Mouse (Mus musculus): ENCODE results near the gene Prss30.
A peak's percentile ranks its signal among the peaks of the same experiment; 100 is the strongest.
"Not testable (repeated sequence)": the region's sequence is repeated elsewhere in the genome, so short reads cannot be mapped to it uniquely, and the experiment has no call there.

Gene Prss30

DNA sequence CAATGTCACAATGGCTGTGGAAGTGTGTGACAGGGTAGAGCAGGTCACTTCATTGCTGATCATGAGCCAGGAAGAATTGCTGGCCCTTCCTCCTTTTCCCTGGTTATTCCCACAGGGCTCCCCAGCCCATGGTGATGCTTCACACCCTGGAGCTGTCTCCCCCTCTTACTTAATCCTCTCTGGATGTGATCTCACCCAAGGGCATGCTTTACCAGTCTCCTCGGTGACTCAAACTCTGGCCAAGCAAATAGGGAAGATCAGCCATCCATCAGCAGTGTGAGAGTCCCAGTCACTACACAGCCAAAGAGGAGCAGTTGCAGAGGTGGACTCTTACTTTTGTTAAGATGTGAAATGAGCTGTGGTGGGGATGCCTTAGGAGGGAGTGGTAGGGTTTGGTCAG is 4.6 kb upstream of the Prss30 start:
- no peak for DNase-seq (ENCODE audit: low read depth, low spot score)

DNA sequence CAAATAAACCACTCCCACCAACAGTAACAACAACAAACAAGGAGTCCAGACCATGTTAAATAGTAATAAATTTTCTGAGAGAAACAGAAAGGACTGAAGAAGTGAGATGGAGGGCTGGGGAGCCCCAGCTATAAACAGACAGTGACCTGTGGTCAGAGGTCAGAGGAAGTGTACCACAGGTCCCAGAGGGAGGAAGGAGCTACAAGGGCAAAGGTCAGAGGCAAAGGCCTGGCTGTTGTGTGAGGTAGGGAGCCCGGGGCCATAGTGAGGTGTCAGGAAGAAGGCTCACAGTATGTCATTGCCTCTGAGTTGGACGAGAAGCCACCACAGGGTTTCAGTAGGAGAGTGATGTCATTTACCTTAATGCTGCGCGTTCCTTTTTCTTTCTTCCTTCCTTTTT is 2.5 kb upstream of the Prss30 start:
- DNase-seq (ENCODE audit: low read depth, low spot score): no peak

DNA sequence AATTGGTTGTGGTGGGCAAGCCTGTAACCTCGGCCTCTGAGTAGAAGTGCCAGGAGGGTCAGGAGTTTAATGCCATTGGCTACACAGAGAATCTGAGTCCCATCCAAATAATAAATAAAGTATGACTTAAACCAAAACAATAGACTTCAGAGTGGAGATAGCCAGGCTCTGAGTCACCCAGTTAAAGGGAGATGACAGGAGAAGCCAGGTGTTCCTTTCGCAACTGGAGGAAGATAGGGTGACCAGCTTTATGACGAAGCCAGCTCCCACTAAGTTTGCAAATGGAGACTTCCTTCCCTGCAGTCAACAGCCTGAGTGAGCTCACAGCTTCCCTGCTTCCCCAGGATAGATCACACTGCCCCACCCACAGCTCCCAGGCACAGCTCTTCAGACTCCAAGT is 895 bp downstream of the Prss30 start:
- no peak for DNase-seq (ENCODE audit: low read depth, low spot score)

DNA sequence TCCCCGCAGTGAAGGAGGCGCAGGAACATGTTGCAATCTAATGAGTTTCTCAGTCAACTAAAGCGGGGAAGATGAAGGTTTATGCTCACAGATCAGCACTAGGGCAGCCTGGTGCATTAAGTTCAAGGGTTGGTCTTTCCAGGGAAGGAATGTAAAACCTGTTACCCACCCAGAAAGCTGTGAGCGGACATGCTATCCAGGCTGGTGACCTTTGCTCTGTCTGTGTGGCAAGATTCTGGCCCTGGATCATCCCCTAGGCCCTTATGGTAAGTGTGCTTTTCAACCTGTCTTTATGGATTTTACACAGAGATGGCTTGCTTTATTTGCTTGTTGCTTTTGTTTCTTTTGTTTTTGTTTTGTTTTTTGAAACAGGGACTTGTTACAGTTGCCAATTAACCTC is 3.7 kb downstream of the Prss30 start:
- no peak for DNase-seq (ENCODE audit: low read depth, low spot score)

DNA sequence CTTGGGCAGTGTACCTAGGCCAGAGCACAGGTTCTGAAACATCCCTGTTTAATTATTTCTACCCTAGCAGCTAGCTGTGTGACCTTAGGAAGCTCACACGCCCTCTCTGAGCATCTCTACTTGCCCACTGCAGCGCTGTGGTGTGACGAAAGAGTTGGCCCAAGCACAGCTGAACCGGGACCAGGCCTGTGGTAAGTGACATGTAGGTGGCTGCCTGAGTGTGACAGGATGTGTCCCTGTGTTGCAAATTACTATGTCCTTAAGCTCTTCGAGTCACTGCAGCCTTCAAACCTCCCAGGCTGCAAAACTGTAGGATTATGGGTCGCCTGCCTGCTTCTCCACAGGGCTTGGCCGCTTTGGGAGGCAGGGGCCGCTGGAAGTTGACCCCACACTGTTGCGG is 9.1 kb downstream of the Prss30 start:
- DNase-seq (ENCODE audit: low read depth, low spot score): no peak

DNA sequence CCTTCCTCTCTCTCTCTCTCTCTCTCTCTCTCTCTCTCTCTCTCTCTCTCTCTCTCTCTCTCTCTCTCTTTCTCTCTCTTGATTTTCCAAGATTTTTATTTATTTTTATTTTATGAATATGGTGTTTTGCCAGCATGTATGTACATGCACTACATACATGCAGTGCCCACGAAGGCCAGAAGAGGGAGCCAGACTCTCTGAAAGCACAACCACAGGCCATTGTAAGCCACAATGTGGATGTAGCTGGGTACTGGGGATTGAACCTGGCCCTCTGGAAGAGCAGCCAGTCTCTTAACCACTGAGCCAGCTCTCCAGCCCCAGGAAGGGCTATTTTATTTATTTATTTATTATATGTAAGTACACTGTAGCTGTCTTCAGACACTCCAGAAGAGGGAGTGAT is 11.1 kb downstream of the Prss30 start:
- DNase-seq (ENCODE audit: low read depth, low spot score): peak; percentile 82

DNA sequence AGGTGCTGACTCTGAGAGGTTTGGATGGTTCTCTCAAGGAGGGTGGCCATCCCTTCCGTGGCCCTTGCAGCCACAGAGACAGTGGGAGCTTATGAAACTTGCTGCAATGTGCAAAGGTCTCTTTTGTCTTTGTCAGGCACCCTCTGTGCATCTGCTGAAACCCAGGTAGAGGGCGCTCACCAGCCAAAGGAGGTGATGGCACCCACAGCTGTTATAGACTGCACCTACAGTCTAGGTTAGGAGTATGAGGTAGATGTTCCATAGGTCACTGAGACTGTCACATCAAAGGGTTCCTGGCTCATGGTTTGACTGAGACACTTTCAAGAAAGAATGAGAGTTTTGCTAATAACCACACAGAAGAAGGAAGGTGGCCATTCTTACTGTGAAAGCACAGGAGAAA is 11.6 kb downstream of the Prss30 start:
- peak; percentile 29 for DNase-seq (ENCODE audit: low read depth, low spot score)

DNA sequence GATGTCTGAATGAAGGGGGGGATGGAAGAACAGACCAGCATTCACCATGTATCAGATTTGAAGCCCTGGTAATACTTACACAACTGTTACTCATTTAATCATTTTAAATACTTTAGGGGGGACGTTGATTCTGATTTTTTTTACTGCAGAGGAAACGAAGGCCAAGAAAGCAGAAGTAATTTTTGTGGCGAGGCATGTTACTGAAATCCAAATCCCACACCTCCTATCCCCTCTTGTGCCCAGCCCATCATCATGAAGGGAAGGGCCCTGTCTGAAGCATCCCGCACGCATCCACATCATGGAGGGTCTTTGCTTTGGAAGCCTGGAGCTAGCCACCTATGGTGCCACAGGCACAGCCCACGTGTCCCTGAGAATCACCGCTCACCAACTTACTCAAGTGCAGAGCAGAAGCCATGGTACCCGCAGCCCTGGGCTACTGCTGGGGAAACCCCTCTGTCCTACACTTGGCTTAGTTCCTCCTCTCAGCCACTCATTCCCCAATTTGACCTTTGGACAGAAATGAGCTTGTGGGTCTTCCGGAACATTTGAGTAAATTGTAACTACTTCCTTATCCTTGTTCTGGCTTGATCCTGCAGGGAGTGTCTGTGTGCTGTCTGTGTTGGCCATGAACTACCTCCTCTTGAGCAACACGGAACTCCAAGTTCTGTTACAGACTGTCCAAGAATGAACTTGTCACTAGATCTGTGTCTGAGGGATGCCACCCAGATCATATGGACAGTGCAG is 13.5 kb downstream of the Prss30 start:
- DNase-seq (ENCODE audit: low read depth, low spot score): no peak

DNA sequence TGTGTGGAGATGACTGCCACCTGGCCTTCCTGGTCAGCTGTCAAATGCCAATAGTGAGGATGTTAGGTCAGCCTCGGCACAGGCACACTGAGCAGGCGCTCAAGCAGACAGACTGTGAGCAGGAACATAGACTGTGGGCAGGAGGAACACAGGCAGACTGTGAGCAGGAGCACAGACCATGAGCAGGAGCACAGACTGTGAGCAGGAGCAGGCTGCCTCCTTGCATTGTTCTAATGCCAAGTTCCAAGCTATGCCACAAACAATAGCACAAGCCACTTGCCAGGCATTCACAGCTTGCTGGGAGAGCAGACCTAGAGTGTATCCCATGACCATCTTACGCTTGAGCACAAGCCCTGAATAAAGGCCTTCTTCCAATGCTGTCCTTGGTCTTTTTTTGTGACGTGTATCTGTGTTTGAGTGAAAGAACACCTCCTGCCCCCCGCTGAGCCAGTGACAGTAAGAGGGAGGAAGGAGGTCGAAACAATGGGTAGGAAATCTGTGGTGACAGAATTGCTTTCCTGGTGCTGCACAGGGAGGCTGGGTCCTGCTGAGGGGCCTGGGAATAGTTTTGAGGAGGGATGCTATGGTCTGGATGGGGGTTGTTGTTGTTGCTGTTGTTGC is 14.5 kb downstream of the Prss30 start:
- DNase-seq (ENCODE audit: low read depth, low spot score): no peak

DNA sequence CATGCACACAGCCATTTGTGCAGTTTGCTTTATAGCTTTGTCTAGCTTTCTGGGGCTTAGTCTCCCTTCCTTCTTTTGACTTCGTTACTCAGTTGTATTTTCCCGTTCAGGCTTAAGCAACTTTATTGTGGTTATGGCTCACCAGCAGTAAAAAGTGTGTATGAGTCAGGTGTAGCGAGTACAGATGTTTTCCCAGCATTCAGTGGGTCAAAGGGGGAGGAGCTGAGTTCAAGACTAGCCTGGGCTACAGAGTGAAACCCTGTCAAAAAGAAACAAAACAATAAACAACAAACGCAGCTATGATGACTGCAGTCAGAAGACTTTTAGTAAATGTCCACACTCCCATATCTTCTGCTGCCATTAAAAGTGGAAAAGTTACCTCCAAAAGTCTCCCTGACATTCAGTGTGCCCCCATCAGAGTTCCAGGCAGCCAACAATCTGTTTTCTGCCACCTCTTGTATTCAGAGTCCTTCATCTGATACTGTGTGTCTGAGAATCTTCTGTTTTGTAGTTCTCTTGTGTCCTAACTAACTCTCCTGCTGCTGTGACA is 18.7 kb downstream of the Prss30 start:
- no peak for DNase-seq (ENCODE audit: low read depth, low spot score)

DNA sequence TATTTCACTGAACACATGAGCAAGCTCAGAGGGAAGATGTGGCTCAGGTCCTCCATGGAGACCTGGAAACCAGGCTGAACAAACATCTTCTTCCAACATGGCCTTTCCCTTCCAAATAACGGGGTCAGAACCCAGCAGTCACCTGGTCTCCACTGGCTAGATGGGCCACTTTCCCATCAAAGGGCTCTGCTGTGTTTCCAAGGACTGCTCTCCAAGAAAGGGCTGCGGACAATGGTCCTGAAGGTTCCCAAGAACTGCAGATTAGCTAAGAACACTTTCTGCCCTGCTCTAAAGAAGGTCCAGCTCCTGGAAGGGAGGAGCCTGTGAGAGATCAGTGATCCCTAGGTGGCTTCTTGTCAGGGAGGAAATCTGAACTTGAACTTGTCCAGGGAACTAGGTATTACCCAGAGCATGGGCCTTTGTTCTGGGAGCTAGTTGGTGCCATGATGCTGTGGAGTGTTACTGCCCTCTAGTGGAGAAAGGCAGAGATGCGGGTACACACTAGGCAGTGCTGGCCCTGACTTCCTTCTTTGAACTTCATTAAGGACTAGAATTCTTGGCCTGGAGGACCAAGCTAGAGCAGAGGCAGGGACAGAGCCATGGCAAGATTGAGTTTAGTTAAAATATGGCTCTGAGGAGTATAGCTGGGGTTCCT is 20.2 kb downstream of the Prss30 start:
- peak; percentile 87 for DNase-seq (ENCODE audit: low read depth, low spot score)

DNA sequence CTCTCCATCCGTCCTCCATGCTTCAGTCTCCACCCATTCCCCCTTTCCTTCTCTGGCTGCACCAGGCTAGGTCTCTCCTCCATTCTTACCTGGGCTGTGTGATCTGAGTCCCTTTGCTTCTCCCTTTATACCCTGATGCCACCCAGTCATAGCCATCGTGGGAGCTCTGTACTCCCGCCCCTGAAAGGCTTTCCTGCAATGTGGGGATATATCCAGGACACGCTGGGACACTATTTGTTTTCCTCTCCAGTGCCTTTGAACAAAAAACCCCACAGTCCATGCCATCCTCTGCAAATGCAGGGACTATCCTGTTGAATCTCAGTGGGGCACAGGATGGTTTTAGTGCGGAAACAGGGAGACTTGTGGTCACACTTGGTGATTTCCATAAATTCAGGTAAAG is 25.2 kb downstream of the Prss30 start, which contains the start of gene Sbpl:
TSS of gene Sbpl (minus strand) at position 101 of the 400 bp plus-strand sequence.
- DNase-seq (ENCODE audit: low read depth, low spot score): no peak

DNA sequence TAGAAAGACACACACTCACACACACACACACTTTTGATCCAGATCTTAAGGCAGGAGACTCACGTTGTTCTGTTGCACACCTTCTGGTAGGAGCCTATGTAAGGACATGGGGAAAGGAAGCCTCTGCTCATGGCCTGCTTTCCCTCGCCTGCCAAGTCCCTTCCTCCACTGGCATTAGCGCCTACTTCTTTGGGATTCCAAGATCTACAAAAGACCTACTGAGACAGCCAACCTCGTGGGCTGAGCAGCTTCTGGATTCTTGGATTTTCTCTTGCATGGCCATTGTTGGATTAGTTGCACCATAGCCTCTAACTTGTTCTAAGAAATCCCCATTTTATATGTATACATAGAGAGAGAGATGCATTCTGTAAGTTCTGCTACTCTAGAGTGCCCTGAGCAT is 29.5 kb downstream of the Prss30 start:
- not testable (repeated sequence) for DNase-seq (ENCODE audit: low read depth, low spot score)

DNA sequence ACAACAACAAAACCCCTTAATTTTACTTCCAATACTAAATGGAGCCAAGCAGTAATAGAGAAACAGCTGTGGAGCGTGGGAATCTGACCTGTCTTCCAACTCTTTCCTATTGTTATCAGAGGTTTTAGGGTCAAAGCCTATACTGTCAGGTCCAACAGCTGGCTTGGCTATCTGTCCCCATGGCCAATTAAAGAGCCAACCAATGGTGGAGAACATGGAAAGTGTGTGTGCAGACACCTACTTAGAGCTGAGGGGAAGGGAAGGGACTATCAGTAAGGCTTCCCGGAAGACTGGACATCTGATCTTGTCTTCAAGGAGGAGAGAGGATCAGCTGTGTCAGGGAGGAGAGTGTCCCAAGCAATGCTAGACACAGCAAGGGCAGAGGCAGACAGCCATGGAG is 31.3 kb downstream of the Prss30 start:
- no peak for DNase-seq (ENCODE audit: low read depth, low spot score)

DNA sequence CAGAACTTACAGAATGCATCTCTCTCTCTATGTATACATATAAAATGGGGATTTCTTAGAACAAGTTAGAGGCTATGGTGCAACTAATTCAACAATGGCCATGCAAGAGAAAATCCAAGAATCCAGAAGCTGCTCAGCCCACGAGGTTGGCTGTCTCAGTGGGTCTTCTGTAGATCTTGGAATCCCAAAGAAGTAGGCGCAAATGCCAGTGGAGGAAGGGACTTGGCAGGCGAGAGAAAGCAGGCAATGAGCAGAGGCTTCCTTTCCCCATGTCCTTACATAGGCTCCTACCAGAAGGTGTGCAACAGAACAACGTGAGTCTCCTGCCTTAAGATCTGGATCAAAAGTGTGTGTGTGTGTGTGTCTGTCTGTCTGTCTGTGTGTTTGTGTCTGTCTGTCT is 32.9 kb downstream of the Prss30 start:
- not testable (repeated sequence) for DNase-seq (ENCODE audit: low read depth, low spot score)

DNA sequence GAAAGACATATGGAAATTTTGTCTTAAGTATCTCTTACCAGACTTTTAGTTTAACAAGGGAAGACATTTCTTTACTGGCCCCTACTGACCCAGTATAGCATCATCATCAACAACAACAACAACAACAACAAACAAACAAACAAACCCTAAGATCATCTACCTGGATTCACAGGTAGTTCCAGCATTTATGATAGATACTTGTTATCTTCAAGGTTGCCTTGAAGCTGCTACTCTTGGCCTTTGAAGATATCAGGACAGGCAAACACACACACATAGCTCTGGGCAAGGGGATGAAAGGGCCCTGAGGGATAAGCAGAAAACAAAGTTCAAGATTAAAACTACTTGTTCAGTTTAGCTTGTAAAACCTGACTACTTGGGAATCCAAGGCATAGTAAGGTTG is 39.0 kb downstream of the Prss30 start, which contains the start of gene Sbp:
TSS of gene Sbp (plus strand) at position 301 of the 400 bp plus-strand sequence.
- no peak for DNase-seq (ENCODE audit: low read depth, low spot score)

DNA sequence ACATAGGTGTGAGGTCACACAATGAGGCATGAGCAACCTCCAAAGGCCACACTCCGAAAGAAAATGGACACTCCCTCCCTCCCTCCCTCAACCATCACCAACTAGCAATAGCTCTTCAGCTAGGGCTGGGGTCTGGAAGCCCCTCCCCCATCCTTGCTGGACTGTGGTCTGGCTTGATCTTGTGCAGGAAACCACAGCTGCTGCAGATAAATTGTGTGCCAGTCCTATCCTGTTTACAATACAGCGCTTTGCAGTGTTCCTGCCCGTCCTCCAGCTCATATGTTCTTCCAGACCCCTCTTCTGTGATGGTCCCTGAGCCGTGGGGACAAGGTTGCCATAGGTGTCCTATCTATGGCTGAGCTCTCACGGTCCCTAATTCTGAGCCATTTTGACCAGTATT is 49.2 kb downstream of the Prss30 start:
- no peak for DNase-seq (ENCODE audit: low read depth, low spot score)

DNA sequence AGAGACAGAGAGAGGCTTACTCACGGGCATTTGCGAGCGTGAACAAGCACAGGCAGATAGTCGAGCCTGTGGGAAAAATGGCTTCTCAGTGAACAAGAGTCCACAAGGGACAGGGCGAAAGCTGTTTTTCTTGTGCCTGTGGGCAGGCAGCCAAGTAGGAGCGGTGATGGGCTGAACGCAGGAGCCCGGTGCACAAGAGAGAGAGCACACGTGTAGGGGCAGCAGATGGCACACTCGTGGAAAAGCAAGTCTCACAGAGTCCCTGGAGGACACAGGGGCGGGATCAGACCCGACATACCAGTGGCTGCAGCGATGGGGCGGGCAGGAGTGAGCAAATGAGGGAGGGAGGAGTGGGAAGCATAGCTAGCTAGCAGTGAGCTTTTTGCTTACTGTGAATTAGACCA is 55.3 kb downstream of the Prss30 start:
- peak; percentile 45 for DNase-seq (ENCODE audit: low read depth, low spot score)

DNA sequence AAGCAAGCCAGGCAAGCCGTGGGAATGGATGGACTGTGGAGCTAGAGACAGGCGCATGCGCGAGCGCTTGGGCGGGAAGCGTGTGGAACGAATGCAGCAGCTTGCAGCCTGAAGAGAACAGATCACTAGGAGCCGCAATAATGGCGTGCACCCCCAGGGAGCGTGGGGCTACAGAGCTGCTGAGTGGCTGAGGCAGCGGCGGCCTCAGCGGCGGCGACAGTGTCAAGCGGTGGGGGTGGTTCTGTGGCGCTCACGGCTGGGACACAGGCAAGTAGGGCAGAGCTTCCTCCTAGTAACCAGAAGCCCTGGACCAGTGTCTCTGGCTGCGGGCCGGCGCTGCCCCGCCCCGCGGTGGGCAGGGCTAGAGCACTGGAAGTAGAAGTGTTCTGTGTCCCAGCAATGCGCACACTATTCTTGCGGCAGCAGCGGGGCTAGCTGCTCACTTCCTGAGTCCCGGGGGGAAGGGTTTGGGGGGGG is 55.8 kb downstream of the Prss30 start:
- DNase-seq (ENCODE audit: low read depth, low spot score): peak; percentile 86

All from CD4-positive, CD25-positive, alpha-beta regulatory T cell, adult 2 months (primary cell).